Mouse (Mus musculus) left cerebral cortex, adult 18-20 months (tissue): Measurements from ENCODE around the gene Zscan10. TPM values are rescaled to one million over a fixed set of nuclear protein-coding genes. Genes with fewer than 3 reads are reported as not detected.

Experiments used
- DNase-seq, 2 experiments: peaks; one replicate each; pipeline ENCODE4 v3.0.0; 2021 to 2022; ENCODE audit warnings: low spot score in 2 of 2, mixed read lengths in 1 of 2
- total RNA-seq, 2 experiments: library from RNA; stranded (reverse); gene quantifications; 2 replicates each; pipeline ENCODE4 v1.2.3; 2021

Gene Zscan10
- total RNA-seq, 2 experiments from 2014 or later = not detected

DNA sequence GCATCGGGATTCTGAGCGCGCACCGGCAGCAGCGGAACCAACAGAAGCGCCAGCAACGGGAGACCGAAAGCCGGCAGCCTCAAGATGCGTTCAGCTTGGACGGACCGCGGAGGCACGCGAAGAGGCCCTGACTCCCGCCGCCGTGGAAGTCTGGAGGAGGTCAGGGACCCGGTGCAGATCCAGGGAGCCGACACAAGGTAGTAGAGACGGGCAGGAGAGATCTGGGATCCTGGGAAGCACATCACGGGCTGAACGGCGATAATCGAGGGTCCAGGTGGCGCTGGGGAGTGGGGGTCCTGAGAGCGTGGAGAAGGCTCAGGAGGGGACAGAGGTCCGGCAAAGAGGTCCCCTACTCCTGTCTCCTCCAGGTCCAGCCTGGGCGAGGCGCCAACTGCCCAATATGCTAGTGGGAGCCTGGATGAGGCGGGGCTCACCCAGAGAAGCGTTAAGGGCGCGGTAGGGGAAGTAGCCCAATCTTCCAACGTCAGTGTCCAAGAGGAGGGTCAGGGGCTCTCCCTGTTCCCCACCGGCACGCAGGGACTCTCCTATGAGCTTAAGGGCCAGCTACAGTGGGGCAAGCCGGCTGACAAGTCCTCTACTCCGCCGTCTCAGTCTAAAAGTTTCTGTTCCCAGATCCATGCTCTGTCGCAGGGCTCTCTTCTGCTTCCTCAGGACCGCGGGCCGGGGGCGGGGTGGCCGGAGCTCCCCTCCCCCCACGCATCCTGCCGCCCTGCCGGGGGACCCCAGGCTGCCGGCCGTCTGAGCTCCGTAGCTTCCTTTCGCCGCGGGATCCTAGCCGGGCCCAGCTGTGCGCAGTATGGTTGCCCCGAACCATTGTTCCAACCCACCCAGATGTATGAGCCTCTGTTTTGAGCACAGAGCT, 44.2 kb downstream of the Zscan10 start, which contains the start of gene Mmp25:
TSS of gene Mmp25 (minus strand) at position 665 of the 883 bp plus-strand sequence.
- no peak for DNase-seq

DNA sequence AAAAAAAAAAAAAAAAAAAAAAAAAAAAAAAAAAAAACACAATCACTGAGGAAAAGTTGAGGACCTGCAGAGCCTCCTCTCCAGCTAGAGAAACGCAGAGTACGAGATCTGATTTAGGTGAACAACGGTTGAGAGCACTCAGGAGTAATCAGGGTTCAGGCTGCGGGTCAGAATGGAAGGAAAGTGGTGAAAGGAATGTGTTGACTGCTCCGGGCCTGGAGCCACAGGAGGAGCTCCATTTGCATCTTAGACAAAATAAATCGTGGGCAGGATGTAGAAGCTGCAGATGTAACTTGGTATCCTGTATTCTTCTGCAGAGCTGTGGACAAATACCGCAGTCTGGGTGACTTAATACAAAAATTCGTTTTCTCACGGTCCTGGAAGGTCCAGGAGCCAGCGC, 45.2 kb downstream of the Zscan10 start:
- DNase-seq = no peak

DNA sequence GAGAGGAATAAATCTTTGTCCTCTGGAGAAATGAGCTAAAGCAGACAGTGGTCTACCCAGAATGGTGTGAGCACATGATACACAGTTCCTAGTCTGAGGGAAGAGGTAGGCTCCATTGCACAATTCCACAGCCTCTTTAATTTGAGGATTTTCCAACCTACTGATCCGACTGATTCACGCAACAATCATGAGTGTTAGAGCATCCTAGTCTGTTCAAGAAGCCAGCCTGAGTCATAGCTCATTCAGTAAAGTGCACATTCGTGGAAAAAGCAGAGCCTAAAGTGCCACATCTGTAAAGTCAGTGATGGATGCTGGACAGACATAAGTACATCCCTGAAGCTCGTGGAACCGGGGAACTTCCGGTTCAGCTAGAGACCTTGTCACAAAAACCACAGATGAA, 50.7 kb downstream of the Zscan10 start:
- DNase-seq = no peak

DNA sequence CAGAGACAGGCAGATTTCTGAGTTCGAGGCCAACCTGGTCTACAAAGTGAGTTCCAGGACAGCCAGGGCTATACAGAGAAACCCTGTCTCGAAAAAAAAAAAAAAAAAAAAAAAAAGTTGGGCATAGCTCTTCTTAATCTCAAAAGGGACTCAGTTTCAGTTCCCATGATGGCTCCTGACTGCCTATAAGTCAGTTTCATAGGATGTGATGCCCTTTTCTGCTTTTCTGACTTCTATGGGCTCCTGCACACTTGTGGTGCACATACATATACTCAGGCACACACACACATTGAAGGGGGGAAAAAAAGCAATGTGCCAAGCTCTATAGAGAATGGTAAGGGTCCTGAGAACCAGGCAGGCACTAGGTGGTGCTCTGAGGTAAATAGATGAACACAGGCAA, 52.7 kb downstream of the Zscan10 start:
- DNase-seq = no peak

DNA sequence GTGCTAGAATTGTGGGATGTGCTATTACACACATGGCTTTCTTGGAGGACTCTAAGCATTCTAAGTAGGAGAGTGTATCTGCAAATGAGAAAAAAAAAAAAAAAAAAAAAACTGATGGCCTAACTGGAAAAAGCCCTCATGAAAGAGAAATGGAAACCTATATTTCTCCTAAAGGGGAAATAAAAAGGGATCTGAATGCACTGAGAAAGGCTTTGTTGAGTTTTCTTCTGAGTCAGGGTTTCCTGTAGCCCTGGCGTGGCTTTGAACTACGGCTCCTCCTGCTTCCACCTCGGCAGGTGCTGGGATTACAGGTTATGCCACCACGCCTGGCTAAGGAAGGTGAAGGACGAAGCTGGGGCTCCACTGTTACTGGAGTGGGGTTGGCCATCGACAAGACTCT, 53.3 kb downstream of the Zscan10 start:
- DNase-seq = no peak

DNA sequence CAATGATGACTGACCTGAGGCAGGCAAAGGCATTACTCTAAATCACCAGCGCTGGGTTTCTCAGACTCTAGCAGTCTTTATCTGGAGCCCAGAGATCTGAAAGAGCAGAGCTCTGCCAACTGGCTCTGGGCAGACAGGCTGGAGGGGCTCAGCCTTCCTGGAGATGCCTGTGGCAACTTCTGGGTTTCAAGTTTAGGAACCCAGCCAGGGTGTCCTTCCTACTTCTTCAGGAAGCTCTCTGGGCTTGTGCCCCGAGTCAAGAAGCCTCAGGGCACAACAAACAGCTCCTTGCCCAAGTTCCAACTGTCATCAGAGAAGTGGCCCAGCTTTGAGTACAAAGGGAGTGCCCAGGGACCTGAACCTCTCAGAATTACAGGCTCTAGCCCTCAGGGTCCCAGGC, 53.8 kb downstream of the Zscan10 start:
- no peak for DNase-seq

DNA sequence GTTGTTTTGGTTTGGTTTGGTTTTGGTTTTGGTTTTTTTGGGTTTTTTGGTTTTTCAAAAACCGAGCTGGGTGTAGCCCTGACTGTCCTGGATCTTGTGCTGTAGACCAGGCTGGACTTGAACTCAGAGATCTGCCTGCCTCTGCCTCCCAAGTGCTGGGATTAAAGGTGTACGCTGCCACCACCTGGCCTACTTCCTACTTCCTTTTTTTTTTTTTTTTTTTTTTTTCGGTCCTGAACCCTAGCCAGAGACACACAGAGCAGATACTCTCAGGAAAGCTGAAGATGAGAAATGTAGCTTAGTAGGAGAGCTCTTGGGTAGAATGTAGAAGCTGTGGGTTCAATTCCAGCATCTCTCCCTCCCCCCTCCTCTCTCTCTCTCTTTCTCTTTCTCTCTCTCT, 57.8 kb downstream of the Zscan10 start:
- DNase-seq = no peak

DNA sequence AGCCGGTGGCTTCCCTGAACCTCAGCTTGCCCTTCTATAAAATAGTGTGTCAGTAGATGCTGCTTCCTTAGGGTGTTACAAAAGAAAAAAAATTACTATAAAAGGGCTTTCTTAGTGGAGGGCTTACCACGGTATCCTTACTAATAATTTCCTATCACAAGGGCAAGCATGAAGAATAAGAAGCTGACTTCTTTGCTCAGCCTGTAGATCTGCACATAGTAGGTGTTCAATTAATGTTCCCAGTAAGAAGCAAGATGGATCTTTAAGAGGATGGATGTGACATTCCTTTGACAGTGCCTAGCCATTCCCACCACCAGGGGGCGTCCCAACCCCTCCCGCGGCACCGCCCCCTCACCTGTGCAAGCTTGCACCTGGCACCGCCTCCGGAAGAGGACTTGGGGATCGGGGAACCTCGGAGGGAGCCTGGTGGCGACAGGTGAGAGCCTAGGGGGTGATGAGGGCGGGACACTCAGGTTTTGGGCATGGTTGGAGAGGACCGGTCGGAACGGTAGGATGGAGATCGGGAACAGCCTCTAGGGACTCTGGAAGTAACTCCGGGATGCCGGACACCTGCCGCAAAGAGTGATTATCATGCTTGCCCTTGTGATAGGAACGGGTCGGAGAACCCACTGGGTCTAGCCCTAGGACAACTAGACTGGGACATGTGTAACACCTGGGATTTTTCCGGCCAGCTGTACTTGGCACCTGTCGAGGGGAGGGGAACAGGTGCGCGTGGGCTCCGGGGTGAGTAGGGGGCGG, 59.6 kb downstream of the Zscan10 start, which contains the start of gene Bicdl2:
TSS of gene Bicdl2 (plus strand) at position 390 of the 759 bp plus-strand sequence.
- DNase-seq = peak in 1 of 2 experiments; percentile 33

Other genes with a start within 250 kb of the Zscan10 start
- not detected for gene Vmn2r116, start 216.3 kb upstream of the Zscan10 start, total RNA-seq
- not detected for gene Vmn2r117, start 121.2 kb upstream of the Zscan10 start, total RNA-seq
- 1 to 10 TPM; 6.8 to 7.1 TPM for gene Zfp213, start 36.6 kb upstream of the Zscan10 start, total RNA-seq
- gene Zfp13, start 1.4 kb upstream of the Zscan10 start, total RNA-seq = 10 to 100 TPM; 27.5 to 29.7 TPM
- gene Mmp25, start 44.4 kb downstream of the Zscan10 start, total RNA-seq = under 1 TPM; 0.14 TPM
- gene Bicdl2, start 59.6 kb downstream of the Zscan10 start, total RNA-seq = not detected
- gene Hcfc1r1, start 72.7 kb downstream of the Zscan10 start, total RNA-seq = 100 to 1,000 TPM; 126 to 130 TPM
- gene Thoc6, start 73.0 kb downstream of the Zscan10 start, total RNA-seq = 1 to 10 TPM; 5.3 to 6.8 TPM
- gene Tnfrsf12a, start 76.6 kb downstream of the Zscan10 start, total RNA-seq = 10 to 100 TPM; 10.2 to 12.7 TPM
- gene Cldn6, start 78.4 kb downstream of the Zscan10 start, total RNA-seq = not detected
- under 1 TPM; 0.23 to 0.26 TPM for gene Cldn9, start 83.2 kb downstream of the Zscan10 start, total RNA-seq
- gene 1520401A03Rik, start 121.9 kb downstream of the Zscan10 start, total RNA-seq = under 1 TPM; 0.16 to 0.19 TPM
- gene Pkmyt1, start 125.5 kb downstream of the Zscan10 start, total RNA-seq = 1 to 10 TPM; 5.3 to 5.4 TPM
- gene Paqr4, start 140.0 kb downstream of the Zscan10 start, total RNA-seq = 10 to 100 TPM; 54.6 to 63.9 TPM
- under 1 TPM; 0.60 to 0.82 TPM for gene Kremen2, start 145.0 kb downstream of the Zscan10 start, total RNA-seq
- 100 to 1,000 TPM; 459 to 507 TPM for gene Flywch1, start 170.7 kb downstream of the Zscan10 start, total RNA-seq
- 10 to 100 TPM; 11.7 to 14.2 TPM for gene Flywch2, start 185.2 kb downstream of the Zscan10 start, total RNA-seq
- 100 to 1,000 TPM; 548 to 585 TPM for gene Srrm2, start 189.7 kb downstream of the Zscan10 start, total RNA-seq
- gene Elob, start 228.3 kb downstream of the Zscan10 start, total RNA-seq = 100 to 1,000 TPM; 359 to 364 TPM
- not detected for gene Prss33, start 235.2 kb downstream of the Zscan10 start, total RNA-seq
- not detected for gene Prss32, start 243.0 kb downstream of the Zscan10 start, total RNA-seq
- 1 to 10 TPM; 1.6 to 2.1 TPM for gene Prss41, start 243.3 kb downstream of the Zscan10 start, total RNA-seq